Mouse (Mus musculus) adrenal gland, postnatal 36 days (tissue): ENCODE data around the gene Mapk8ip1. TPM values are rescaled to one million over a fixed set of nuclear protein-coding genes. Genes with fewer than 3 reads are reported as not detected.
A peak's percentile ranks its signal among the peaks of the same experiment; 100 is the strongest.

Experiments used
- DNase-seq, 2 experiments: peaks; one replicate each; pipeline ENCODE4 v3.0.0; 2021; ENCODE audit warnings: mixed read lengths in 1 of 2
- long read RNA-seq, 2 experiments: library from polyadenylated mRNA; stranded (forward); transcript quantifications; one replicate each; pipeline ENCODE4 v2.0.0; 2021; ENCODE audit warnings: borderline sequencing depth in 2 of 2
- total RNA-seq, 2 experiments: library from RNA; stranded (reverse); gene quantifications; 2 replicates each; pipeline ENCODE4 v1.2.3; 2021

Mapk8ip1 gene
- total RNA-seq: 10 to 100 TPM; 30.9 to 35.1 TPM
- long read RNA-seq, experiment 1, transcript Mapk8ip1-201 (12 exons, 2,930 nt): major isoform, 11 of 54 reads
- long read RNA-seq, experiment 1, partial matches to known transcripts: 37 of 54 reads
- long read RNA-seq, experiment 1, other reads (novel, unspliced or antisense): 4 of 54 reads
- long read RNA-seq, experiment 2, transcript Mapk8ip1-201 (12 exons, 2,930 nt): major isoform, 9 of 30 reads
- long read RNA-seq, experiment 2, partial matches to known transcripts: 16 of 30 reads
- long read RNA-seq, experiment 2, other reads (novel, unspliced or antisense): 2 of 30 reads

- peak; percentile 37 to 53 for DNase-seq
Observed at GRCm38 (mm10) chr2:92401091-92401561, at the start of gene Mapk8ip1. Gene Mapk8ip1, minus strand, starts transcription at chr2:92401263.

DNA sequence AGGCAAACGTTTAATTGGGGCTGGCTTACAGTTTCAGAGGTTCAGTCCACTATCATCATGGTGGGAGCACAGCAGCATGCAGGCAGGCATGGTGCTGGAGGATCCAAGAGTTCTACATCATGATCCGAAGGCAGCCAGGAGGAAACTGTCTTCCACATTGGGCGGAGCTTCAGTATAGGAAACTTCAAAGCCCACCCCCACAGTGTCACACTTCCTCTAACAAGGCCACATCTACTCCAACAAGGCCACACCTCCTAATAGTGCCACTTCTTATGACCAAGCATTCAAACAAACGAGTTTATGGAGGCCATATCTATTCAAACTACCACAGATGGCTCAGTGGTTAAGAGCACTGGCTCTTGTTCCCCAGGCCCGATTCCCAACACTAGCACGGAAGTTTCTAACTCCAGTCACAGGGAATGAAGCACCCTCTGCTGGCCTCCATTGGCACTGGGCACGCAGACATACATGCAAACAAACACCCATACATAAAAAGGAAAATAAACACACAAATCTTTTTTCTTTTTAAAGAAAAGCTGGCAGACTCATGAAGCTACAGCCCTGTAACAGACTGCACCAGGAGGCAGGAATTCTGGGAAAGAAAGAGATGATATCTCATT is 46.2 kb upstream of the Mapk8ip1 start:
- no peak for DNase-seq

DNA sequence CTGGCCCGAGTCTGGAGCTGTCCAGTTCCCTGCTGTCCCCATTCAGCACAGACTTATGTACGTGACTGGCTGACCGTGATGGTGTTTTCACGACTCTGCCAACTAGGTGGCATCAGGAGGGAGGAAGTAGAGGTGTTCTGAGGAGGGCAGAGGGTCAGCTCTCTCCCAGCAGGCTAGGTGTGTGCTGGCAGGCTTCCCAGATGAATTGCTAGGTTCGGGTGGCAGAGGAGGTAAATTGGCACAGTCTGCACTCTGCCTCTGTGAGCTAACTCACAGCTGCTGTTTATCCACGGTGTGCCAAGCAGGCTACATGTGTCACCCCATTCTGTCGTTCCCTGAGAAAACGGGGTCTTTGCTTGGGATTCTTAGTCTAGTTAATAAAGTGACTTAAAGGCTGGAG is 45.6 kb upstream of the Mapk8ip1 start:
- no peak for DNase-seq

DNA sequence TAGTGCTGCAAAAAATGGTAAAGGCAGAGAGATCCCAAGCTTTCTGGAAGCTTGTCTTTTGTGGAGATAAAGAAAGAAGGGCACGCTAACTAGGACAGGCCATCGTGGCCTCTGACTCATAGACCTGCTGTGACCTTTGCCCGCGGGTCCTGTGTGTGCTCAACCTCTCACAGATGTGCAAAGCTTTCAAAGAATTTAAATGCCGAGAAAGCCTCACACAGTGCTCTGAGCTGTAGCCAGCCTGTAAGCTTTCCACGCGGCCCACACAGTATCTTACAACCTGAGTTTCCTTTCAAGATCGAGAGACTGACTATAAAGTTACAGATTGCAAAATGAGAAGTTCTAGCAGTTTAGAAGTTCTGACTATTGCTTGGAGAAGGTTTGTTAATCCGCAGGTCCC is 44.8 kb upstream of the Mapk8ip1 start:
- DNase-seq: peak; percentile 63 to 65

DNA sequence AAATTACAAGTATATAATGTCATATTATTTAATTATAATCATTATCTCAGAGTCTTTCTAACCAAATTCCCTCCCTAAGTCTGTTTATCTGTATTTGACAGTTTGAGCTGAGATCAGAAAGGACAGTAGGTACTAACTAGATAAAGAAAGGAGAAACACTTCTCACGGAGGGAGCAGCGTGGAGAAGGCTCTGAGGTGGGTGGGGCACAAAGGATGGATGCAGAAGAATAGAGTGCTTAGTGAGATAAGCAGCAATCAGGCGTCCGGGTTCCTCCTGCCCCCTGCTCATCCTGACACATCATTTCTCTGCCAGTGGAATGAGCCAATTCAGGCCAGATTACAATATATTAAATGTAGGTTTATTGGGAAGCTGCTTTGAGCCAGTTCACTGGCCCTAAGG is 43.3 kb upstream of the Mapk8ip1 start:
- no peak for DNase-seq

- DNase-seq: no peak
Observed at GRCm38 (mm10) chr2:92443313-92443712, 42.2 kb upstream of the Mapk8ip1 start.

- DNase-seq: no peak
Observed at GRCm38 (mm10) chr2:92442419-92443001, 41.4 kb upstream of the Mapk8ip1 start.

DNA sequence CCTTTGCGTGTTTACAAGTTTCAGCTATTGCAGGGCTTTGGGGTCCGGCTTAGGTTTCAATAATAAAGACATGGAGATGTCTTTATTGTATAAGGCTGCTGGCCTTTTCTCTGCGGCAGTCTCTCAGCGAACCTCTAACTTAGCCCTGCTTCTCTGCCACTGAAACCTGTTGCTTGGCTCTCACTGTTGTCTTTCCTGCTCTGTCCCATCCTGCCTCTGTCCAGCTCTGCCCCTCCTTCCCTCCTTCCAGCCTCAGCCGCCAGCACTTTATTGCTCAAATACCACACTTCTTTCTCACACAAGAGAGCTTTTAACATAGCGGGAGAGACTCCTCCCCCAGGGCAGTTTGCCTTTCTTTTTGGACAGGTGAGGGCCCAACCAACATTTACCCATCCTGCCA is 39.4 kb upstream of the Mapk8ip1 start:
- no peak for DNase-seq

DNA sequence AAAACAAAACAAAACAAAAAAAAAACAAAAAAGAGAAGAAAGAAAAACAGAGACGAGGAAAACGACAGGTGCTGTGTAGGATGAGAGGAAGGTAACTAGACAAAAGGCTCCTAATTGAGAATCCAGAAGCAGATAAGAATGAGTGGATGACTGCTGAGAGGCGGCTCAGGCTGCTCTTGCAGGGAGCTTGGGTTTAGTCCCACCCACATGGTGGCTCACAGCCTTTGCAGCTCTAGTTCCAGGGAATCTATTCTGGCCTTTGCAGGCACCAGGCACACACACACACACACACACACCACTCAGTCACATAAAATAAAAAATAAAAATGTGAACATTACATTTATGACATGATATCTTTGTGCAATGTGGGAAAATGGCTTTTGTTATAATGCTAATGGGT is 37.5 kb upstream of the Mapk8ip1 start:
- no peak for DNase-seq

GRCm38 (mm10) chr2:92437875-92438274 is 36.8 kb upstream of the Mapk8ip1 start:
- peak; percentile 81 to 82 for DNase-seq

GRCm38 (mm10) chr2:92437366-92437765 is 36.3 kb upstream of the Mapk8ip1 start:
- DNase-seq: no peak

- no peak for DNase-seq
Observed at GRCm38 (mm10) chr2:92435023-92435422, 34.0 kb upstream of the Mapk8ip1 start.

GRCm38 (mm10) chr2:92434375-92434745 is 33.3 kb upstream of the Mapk8ip1 start:
- no peak for DNase-seq

- peak; percentile 99 for DNase-seq
Observed at GRCm38 (mm10) chr2:92433578-92434374, 32.7 kb upstream of the Mapk8ip1 start, which contains the start of gene Cry2. Gene Cry2, minus strand, starts transcription at chr2:92434043.

DNA sequence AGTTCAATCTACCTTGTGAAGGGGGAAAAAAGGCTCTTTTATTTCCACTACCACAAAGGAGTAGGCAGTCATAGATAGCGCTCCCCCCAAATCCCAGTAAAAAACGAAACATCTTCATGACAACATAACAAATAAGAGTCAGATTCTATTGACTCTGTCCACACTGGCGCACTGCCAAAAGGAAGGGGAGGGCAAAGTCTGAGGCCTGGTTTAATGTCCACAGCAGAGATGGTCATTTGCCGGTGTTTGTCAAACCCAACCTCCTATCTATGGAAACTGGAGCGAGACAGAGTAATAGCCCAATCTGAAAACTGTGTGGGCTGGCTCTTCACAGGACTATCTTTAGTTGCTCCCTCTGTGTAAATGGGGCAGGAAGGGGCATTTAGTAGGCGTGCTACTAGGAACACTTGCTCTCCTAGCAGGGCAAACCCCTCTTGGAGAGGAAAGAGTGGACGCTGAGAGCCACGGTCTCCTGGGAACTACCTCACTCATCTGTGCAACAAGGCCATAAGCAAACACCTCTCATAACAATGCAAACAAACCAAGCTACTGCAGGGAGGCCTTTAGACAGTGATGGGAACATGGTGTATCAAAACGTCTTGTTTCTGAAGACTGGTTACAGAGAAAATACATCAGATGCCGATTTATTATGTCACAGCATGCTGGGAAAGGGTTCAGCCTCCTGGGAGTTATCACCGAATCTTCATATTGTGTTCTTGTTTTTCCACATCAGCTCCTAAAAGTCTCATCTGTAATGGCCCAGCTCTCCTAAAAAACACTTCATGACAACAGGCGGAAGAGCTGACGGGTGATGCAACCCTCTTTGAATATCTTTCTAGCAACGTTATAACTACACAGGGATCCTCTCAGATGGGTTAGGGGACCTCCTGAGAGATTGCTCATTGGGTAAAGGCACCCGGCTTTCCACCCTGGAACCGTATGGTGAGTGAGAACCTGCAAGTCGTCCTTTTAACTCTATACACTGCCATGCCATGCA is 31.5 kb upstream of the Mapk8ip1 start:
- DNase-seq: peak; percentile 72 to 79

GRCm38 (mm10) chr2:92431611-92432179 is 30.6 kb upstream of the Mapk8ip1 start:
- no peak for DNase-seq

DNA sequence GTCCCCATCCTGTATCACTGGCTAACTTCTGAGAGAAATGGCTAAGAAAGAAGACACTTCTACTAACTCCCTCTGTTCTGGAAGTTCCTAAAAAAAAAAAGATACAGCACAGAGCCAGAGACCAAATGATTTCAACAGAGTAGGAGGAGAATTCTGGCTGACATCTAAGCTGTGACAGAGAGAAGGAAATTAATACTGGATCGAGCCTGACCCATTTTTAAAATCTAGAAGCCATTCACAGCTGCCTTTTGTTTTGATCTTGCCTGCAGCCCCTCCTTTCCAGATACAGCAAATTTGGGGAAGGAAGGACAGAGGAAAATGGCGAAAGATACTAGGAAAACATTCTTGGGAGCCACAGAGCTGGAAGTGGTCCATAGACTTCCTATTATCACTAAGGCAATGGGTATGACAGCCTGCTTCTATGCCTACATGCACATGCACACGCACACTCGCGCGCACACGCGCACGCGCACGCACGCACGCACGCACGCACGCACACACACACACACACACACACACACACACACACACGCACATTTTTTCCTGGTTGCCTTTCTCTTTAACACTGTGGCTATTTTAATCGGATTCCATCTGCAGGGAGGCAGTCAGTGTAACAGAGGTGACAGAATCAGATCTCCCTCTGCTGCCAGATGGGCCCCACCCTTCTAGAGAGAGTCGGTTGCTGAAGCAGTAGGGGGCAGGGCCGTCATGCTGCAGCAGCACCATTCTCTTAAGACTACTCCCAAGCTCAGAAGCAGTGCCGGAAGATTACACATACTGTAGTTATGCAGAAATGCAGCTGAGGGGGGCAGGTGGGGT is 29.9 kb upstream of the Mapk8ip1 start:
- DNase-seq: peak; percentile 55 to 75

DNA sequence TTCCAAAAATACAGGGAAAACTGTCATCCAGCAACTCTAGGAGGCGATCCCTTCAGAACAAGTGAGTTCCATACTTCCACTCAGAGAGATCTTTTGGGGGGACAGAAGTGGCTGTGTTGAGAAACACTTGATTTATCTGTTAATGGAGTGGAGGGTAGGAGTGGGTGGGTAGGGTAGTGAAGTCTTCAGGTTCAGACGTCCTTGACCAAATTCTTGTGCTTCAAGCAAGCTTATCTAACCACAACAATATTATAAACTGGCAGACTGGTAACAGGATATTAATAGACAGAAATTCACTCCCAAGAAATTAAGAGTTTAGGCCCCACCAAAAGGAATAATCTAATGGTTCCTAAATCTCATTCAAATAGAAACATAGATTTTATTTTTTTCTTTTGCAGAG is 29.0 kb upstream of the Mapk8ip1 start:
- DNase-seq: no peak

DNA sequence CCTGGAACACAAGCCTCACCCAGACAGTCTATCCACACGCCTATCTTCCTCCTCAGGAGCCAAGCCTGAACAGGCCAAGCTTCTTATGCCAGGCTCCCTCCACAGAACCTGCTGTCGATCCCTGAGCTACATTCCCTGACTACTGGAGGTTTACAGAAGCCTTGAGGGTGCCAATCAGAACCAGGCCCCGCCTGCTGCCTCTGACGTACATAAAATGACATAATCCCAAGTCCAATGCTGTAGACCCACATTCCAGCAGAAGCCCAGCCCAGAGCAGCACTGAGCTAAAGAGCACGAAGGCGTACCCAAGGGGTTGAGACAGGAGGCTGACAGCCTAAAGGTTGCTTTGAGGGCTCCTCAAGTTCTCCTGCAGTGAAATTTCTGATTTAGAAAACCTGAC is 26.8 kb upstream of the Mapk8ip1 start:
- peak; percentile 85 to 87 for DNase-seq

GRCm38 (mm10) chr2:92426426-92426825 is 25.4 kb upstream of the Mapk8ip1 start:
- peak in 1 of 2 experiments; percentile 38 for DNase-seq
